Mouse (Mus musculus) embryo, embryonic 11.5 days (tissue): ENCODE measurements around the gene Skap1.
"Not testable (repeated sequence)": the region's sequence is repeated elsewhere in the genome, so short reads cannot be mapped to it uniquely, and the experiment has no call there.

Experiments used
- DNase-seq: peaks from one replicate; pipeline ENCODE4 v3.0.0-alpha.2; 2012; ENCODE audit warnings: low read depth, low spot score

Skap1 gene

DNA sequence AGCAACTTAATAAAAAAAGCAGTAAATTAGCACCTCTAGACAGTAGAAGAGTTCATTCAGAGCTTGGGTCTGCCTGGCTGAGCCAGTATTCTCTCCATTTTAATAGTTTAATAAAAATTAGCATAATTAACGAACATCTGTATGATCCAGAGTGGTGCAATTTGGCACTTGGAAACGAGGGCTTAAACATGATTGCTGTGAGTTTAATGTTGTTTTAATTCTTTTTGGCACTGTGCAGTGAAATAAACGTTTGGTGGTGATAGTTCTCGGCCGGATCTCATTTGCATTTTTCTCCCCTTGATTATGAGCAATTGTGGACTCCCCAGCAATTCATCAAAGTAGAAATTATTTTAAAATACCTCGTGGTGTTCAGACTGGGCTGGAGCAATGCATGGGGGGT is 282.3 kb downstream of the Skap1 start:
- DNase-seq = no peak

DNA sequence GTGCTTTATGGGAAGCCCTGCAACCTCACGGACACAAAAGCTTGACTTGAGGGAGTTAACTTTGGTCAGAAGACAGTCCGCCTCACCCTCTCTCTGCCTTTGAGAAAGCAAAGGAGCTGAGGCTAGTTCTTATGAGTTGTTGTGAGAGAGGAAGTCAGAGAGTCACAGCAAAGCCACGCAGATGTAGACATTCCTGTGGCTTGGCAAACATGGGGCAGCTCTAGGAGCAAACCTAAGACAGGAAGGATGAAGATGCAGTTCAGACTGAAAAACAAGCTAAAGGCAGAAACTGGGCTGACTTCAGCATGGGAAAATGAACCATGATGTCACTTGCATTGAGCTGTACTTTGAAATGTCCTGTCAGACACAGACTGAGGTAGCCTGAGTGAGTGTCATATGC is 283.2 kb downstream of the Skap1 start:
- no peak for DNase-seq

DNA sequence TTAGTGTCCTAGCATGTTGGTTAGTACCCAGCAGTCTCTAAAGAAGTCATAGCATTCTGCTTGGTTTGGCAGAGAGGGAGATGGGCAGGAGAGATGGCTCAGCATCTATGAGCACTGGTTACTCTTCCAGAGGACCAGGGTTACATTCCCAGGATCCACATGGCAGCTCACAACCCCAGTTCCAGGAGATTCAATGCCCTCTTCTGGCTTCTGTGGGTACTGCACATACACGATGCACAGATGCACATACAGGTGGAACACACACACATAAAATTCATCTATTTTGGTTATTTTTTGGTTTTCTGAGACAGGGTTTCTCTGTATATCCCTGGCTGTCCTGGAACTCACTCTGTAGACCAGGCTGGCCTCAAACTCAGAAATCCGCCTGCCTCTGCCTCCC is 290.9 kb downstream of the Skap1 start:
- no peak for DNase-seq

DNA sequence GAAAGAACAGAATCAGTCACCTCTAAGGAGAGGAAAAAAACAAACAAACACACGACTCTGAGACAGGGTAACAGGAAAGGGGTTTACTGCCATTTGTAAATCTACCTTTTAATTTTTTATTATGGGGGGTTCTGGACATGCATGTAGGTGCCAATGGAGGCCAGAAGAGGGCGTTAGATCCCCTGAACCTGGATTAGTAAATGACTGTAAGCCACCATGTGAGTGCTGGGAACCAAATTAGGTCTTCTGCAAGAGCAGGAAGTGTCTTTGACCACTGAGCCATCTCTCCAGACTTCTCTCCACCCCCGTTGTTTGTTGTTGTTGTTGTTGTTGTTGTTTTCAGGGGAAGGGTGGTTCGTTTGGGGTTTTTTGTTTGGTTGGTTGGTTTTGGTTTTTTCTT is 293.0 kb downstream of the Skap1 start:
- DNase-seq = no peak

DNA sequence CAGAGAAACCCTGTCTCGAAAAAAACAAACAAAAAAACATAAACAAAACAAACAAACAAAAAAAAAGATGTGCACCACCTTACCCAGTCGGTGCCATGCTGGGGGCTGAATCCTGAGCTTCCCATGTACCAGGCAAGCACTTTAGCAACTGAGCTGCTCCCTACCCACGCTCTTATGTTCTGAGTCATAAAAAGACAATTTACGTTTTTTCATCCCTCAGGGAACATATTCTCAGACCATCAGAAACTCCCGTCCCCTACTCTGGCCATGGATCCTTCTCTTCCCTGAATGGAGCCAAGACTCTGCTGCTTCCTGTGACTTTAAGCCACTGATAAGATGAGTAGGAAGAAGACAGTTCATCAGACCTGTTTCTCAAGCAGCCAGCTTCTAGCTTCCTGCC is 294.0 kb downstream of the Skap1 start:
- no peak for DNase-seq

DNA sequence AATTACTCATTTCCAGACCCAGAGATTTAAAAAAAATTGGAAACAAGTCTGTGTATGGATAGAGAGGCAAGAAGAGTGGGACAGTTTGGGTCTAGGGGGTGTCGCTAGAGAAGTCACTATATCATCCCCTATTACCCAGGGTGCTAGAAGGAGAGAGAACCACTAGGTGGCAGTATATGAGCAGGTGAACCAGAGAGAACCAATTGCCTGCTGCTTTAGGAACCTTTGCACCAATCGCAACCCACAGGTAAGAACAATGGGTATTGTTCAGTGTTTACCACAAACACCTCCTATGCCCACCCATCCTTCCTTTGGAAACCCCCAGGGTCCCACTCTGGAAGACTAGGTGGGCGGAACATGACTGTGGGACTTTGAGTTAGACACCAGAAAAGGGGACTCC is 295.6 kb downstream of the Skap1 start:
- no peak for DNase-seq

DNA sequence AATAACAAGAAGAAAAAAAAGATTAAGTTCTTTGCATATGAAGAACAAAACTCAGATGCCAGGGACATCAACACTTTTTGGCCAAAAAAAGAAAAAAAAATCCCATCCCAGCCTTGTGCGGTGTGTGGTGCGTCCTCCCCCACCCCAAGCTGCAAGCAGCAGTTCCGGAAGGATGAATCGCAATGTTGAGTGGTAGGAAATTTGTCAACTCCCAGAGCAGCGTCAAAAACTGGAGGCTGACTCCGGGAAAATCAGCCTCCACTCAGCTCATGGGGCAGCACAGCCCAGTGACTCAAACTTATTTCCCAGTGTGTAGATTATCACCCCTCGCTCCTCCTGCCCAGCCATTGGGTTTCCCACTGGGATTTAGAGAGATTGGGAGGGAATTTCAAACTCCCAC is 297.6 kb downstream of the Skap1 start:
- no peak for DNase-seq

DNA sequence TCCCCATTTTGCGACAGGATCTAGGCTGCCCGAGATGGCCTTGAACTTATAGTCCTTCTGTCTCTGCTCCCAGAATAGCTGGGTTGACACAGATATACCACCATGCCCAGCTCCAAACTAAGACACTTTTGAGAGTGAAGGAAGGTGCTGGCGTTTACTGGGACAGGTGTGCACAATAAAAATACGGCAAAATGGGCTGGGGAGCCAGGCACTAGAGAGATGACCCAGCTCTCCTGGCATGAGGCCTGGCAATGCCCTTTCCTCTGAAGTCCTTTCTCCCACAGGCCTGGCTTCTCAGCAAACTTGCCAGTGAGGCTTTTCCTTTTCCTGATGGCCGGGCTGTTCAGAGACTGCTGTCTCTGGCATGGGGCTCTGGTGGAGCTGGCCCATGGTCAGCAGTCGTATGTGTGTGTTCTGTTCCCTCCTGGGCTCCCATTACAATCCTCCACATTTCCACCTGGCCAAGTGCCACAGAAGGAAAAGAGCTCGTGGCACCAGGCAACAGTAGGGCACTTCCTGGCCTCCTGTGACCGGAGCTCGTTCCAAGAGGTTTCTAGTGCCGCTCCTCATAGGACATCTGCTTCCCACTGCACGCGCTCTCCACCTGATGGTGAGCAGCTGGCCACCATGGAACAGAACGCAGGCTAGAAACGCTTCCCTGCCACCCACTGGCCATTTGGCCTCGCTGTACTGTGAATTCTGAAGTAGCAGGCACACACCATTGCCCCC is 298.5 kb downstream of the Skap1 start:
- no peak for DNase-seq

DNA sequence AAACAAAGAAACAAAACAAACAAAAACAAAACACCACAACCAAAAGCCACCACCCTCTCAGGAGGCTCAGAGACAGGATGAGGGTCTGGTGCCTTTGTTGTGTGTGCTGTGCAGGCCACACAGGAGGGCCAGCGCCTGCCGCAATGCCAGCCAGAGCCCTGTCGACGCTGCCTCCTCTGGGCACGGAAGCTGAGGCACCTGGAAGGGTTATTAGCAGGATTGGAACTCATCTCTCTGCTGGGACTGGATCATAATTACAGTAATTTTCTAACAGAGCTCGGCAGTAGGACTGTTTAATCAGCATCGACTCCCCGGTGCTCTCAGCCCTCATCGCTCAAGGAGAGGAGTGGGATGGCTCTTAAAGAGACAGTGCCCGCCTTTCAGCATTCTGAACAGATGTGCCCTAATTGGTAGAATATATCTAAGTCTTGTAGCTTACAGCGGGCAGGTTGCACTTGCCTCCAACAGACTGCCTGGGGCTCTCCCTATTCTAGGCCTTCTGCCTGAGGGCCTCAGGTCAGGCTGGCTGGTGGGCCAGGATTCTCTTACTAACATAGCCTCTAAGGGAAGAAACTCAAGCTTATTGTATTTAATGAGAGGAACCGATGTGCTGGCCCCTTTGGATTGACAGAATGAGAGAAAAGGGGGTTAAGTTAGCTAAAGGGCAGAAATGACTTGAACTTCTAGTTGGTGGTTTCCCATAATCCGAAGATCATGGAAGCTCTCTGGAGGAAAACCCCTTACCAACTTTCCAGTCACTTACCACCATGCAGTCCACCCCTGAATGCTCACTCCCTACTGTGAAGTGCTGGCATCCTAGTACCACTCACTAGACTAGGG is 300.3 kb downstream of the Skap1 start:
- DNase-seq = no peak

DNA sequence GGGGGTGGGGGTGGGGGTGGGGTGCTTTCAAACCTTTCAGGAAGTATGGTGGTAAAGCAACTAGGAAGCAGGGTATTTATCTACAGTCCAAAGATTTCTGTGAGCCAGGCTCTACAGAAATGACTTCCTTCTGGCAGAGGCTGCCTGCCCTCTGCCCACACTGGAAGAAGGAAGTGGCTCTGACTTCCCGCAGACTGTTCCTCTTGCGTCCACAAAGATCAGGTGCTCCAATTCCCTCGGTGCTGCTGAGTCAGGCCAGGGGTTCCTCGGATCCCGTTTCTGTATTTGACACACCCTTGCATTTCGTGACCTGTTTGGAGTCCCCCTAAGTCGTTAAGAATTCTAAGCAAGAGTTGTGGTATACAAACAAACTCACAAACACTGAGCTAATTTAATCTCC is 301.3 kb downstream of the Skap1 start:
- DNase-seq = no peak

DNA sequence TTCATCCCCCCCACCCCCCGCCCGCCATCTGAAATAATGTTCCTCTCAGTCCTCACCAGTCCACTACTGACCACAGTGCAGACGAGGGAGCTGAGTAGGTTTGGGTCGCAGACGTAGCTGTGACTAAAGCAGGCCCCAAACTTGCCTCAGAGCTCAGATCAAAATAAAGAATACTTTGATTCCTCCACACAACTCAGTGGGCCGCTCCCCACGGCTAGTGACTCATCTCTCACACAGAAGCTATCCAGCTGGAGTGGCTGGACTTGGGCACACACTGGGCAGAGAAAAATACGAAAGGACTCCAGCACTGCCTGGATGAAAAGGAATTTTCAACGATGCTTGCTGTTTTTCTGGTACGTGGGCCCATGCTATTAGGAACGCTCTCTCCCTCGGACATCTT is 302.2 kb downstream of the Skap1 start:
- DNase-seq = no peak

DNA sequence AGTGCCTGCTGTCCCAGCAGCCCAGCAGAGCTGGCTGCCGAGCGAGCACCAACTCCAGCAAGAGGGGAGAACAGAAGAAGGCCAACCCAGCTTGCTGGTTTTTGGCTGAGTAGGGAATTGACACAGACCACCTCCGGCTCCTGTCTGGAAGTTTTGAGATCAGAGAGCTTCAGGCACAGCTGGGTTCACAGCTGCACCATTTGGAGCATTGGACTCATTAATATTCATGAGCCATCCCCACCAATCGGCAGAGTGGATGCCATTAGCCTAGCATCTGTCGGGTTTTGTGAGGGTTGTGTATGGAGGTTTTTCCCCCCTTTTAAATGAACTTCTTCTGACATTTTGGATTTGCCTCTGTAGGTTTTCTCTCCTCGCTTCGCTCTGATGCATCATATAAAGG is 302.7 kb downstream of the Skap1 start:
- DNase-seq = no peak

DNA sequence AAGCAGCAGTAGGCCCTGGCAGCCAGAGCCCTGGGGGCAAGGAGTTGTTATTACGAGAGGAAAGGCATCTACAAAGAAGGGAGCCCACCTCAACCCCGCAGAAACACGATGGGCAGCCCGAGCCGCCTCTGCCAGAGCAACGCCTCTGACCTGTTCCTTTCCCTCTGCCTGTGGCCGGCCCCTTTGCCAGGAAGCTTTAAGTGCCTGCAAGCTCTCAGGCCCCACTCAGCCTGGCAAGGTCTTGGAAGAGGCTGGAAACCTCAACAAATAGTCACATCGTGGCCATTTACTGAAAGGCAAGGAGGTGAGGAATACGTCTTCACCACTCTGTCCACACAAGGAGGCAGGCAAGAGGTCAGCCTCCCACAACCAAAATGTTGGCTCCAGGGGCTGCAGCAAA is 303.8 kb downstream of the Skap1 start:
- no peak for DNase-seq

DNA sequence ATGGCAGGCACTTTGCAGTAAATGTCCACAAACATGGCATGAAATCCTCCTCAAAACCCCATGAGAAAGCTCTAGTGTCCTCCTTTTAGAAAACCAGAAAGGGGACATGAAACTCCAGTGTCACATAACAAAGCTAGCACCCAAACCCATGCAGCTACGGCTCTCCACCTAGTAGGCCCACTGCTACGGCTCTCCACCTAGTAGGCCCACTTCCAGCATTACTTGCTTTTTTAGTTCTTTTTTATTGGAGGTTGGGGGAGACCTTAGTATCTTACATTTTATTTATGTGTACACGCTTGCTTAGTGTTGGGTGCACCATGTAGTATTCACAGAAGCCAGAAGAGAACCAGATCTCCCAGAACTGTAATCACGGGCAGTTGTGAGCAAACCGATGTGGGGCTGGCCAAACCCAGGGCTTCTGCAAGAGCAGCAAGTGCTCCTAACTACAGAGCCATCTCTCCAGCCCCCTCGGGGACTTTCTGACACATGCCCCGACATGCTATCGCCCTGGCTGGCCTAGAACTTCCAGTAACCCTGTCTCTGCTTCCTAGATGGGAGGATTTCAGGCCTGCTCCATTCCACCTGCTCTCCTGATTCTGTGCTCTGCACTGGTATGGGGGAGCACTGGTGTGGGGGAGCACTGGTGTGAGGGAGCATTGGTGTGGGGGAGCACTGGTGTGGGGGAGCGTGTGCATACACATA is 307.0 kb downstream of the Skap1 start:
- DNase-seq = no peak

DNA sequence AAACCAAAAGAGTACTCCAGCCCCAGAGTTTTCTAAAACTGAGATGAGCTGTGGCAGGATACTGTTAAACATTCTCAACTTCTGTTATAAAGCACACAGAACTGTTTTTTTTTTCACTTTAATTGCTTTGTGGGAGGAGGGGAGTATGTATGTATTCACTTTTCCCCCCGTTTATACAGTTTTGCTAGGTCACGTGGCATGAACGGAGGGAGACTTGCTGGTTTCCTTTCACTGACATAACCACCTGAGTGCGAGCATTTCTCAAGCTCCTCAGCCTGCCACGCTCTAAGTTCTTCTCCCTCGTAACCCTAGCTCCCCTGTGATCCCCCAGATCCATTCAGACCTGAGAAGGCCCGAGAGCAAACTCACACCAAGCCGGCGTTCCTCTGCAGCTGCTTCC is 308.0 kb downstream of the Skap1 start:
- DNase-seq = no peak

DNA sequence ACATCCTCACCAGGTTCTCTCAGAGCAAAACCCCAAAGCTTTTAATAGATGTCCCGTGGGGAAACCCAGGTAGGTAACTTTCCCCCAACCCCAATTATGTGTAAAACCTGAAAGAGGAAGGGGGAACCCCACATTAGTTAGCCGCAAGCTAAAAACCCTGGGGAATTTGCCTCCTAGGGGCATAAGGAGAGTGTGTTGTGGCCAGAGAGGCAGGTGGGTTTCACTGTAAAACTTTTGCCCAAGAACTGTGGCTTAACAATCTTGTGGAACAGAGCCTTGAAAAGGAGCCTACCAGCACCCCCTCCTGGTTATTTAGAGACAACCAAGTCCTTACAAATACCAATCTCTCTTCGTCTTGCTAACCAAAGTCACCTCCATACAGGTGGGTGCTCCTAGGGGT is 310.1 kb downstream of the Skap1 start:
- DNase-seq = no peak

DNA sequence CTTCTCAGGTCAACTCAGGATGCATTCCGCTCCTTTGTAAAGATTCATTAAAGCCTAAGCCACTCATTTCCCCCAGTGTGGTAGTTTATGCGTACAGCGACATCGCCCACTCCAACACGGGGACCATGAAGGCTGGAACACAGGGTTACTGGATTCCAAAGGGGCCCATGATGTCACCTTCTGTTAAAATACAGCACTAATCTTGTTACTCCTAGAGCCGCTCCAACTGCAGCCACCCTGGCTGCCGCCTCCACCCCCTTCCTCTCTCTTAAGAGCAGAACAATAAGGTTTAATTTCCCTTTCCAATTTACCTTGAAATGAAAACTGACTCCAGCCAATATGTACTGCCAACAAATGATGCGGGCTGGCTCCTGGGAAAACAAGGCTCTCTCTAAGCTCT is 310.7 kb downstream of the Skap1 start:
- no peak for DNase-seq

DNA sequence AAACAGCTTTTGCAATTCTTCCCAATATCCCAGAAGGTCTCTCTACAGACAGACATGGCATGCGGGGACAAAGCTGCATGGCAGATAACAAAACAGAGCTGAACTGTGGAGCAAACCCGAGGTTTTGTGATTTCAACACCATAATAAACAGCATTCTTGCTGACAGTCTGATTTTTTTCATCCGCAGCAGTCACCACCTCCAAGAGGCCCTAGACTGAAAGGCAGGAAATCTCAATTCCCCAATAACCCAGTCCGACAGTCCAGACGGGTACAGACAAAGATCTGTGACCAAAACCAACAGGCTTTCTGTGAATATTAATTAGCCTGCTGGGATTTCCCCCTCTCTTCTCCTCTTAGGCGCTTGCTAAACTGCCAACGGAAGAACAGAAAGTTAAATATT is 311.3 kb downstream of the Skap1 start:
- DNase-seq = no peak

DNA sequence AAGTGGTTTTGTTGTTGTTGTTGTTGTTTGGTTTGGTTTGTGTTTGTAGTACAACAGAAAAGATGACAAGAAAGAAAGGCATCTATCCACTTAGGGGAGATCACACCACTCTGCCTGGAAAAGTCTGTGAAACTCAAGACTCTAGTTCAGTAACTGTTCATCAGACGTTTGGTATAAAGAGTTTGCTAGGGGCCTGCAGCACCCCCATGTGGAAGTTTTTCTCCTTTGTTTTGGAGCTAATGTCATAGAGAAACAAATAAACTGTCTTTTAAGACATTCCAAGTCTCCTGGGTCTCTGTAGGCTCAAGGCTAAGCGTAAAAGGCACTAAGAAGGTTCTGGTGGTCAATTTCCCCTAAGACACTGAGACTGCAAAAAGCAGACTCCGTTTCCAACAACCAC is 311.7 kb downstream of the Skap1 start:
- DNase-seq = no peak

DNA sequence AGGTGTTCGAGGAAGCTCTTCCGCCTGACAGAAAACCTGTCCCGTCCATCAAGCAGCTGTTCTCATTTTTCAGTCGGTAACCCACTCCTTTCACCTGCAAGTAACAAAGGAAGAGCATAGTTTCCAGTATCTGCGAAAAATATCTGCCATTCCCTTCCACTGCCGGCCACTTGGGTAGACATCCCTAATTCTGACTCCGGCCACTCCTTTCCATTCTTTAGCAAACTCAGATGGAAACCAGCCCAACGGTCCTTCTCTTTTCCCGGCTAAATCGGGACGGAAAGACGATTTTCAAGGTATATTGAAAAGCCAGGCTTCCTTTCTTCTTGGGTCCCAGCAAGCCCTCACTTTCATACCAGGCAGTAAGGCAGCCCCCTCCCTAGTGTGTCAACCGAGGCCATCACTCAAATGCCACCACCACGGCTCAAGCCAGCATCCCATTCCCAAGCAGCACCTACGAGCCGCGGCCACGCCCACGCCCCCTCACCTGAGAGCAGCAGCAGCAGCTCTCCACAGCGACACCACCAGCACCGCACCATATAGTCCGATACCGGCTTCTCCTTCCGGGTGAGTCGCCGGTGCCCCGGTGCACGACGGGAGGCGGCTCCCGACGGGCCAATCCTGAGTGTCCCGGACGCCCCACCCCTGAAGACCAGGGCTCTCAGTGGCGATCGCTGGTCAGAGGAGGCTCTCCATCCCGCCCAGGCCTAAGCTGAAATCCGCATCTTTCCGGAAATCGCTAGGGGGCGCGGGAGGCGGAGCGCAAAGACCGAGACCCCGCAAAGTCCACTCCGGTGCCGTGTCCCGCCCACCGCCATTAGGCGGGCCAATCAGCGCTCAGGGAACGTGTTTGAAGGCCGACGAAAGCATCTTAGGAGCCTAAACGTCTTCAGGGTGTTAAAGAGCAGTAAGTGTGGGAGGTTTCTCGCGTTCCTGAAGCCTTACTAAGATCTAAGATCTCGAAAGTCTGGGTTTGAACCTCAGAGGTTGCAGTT is 312.9 kb downstream of the Skap1 start, which contains the start of gene Snx11:
Snx11 (minus strand) TSS at position 592 of the 995 bp plus-strand sequence.
- DNase-seq = peak; percentile 97

DNA sequence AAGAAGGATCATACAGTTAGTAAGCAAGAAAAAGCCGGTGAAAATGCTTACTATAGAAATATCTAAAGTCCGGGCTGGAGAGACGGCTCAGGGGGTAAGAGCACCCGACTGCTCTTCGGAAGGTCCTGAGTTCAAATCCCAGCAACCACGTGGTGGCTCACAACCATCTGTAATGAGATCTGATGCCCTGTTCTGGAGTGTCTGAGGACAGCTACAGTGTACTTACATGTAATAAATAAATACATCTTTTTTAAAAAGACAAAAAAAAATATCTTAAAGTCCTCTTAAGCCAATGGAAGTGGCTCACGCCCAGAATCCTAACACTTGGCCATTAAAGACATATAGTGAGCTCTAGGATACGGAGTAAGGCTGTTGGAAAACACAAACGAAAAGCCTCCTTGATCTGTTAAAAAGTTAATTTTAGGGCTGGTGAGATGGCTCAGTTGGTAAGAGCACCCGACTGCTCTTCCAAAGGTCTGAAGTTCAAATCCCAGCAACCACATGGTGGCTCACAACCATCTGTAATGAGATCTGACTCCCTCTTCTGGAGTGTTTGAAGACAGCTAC is 313.8 kb downstream of the Skap1 start:
- DNase-seq = not testable (repeated sequence)
